Mouse (Mus musculus) spleen, postnatal 36 days (tissue): ENCODE measurements at regions not wholly inside any gene's neighbourhood (a gene's known extent, or its start where the extent isn't known, plus 50 kb on each side); places are given as distances from the start of the nearest gene placed in this dataset.

Source experiments
- DNase-seq, 2 experiments: peaks; one replicate each; pipeline ENCODE4 v3.0.0; 2022; ENCODE audit warnings: low spot score in 2 of 2, mixed read lengths in 1 of 2

- DNase-seq = no peak
Observed at GRCm38 (mm10) chr14:76789376-76789775, 232.7 kb upstream of the Serp2 start.

- DNase-seq = peak; percentile 14
Observed at GRCm38 (mm10) chr14:76787601-76788000, 230.9 kb upstream of the Serp2 start.

- DNase-seq = no peak
Observed at GRCm38 (mm10) chr14:76786214-76786613, 229.5 kb upstream of the Serp2 start.

- DNase-seq = peak; percentile 44 to 46
Observed at GRCm38 (mm10) chr14:76781524-76781880, 224.8 kb upstream of the Serp2 start.

- no peak for DNase-seq
Observed at GRCm38 (mm10) chr14:76780572-76781523, 224.2 kb upstream of the Serp2 start.

GRCm38 (mm10) chr14:76778541-76779399 lies 222.1 kb upstream of the Serp2 start:
- no peak for DNase-seq

GRCm38 (mm10) chr14:76775387-76775924 lies 218.8 kb upstream of the Serp2 start:
- DNase-seq = no peak

- DNase-seq = no peak
Observed at GRCm38 (mm10) chr14:76772781-76773438, 216.2 kb upstream of the Serp2 start.

- no peak for DNase-seq
Observed at GRCm38 (mm10) chr14:76770106-76770505, 213.4 kb upstream of the Serp2 start.

- no peak for DNase-seq
Observed at GRCm38 (mm10) chr14:76767301-76767700, 210.6 kb upstream of the Serp2 start.

- DNase-seq = no peak
Observed at GRCm38 (mm10) chr14:76766186-76766713, 209.6 kb upstream of the Serp2 start.

- DNase-seq = no peak
Observed at GRCm38 (mm10) chr14:76765094-76765504, 208.4 kb upstream of the Serp2 start.

- DNase-seq = peak in 1 of 2 experiments; percentile 9
Observed at GRCm38 (mm10) chr14:76764390-76764796, 207.7 kb upstream of the Serp2 start.

- DNase-seq = no peak
Observed at GRCm38 (mm10) chr14:76763539-76763938, 206.8 kb upstream of the Serp2 start.

- no peak for DNase-seq
Observed at GRCm38 (mm10) chr14:76762777-76763176, 206.1 kb upstream of the Serp2 start.

GRCm38 (mm10) chr14:76761691-76762090 lies 205.0 kb upstream of the Serp2 start:
- no peak for DNase-seq

GRCm38 (mm10) chr14:76761274-76761673 lies 204.6 kb upstream of the Serp2 start:
- no peak for DNase-seq

- no peak for DNase-seq
Observed at GRCm38 (mm10) chr14:76760509-76761023, 203.9 kb upstream of the Serp2 start.

GRCm38 (mm10) chr14:76759377-76759776 lies 202.7 kb upstream of the Serp2 start:
- DNase-seq = no peak

GRCm38 (mm10) chr14:76758589-76758988 lies 201.9 kb upstream of the Serp2 start:
- DNase-seq = no peak
